In the genomic region with DNA sequence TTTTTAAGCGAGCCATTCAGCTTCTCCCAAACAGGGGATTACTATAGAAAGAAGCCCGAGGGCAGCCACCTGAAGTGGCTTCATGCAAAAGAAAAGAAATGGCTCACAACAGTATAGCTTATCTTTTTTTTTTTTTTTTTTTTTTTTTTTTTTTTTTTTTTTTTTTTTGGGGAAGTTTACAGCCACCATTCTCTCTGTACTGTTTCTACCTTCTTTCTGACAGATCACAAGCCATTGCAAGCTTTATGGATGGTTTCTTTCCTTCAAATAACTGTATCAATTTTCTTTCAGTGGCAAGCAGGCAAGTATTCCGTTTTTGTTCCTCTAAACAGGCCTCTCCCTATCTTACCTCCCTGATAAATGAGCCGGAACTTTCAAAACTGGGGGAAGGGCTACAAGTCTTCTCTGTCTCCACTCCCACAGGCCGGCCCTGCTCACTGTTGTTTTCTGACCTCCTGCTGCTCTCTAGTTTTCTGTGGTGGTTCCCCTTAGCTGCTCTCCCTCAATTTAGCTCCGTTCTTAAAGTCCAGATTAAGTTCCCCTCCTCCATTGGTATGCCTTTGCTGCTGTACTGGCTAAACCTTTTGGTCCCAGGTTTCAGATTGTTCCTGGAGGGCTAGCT, we compare ENCODE assay signal across 1 mouse cellular context.
TF ChIP-seq lines count a peak whose summit lies in the region.

No protein-coding gene starts in this region.

TF ChIP-seq in MEL, 35 proteins besides CTCF, POLR2A, EP300 and RAD21 (continued from another document):
- no peak for TF ChIP-seq UBTF (IDR thresholded peaks at IDR 0.05; ENCODE audit: borderline replicate concordance, insufficient read depth, low read depth, low read length)
TF ChIP-seq in MEL: peak in this region for 20.
